ENCODE assay signal across 7 mouse cellular contexts in the genomic region with DNA sequence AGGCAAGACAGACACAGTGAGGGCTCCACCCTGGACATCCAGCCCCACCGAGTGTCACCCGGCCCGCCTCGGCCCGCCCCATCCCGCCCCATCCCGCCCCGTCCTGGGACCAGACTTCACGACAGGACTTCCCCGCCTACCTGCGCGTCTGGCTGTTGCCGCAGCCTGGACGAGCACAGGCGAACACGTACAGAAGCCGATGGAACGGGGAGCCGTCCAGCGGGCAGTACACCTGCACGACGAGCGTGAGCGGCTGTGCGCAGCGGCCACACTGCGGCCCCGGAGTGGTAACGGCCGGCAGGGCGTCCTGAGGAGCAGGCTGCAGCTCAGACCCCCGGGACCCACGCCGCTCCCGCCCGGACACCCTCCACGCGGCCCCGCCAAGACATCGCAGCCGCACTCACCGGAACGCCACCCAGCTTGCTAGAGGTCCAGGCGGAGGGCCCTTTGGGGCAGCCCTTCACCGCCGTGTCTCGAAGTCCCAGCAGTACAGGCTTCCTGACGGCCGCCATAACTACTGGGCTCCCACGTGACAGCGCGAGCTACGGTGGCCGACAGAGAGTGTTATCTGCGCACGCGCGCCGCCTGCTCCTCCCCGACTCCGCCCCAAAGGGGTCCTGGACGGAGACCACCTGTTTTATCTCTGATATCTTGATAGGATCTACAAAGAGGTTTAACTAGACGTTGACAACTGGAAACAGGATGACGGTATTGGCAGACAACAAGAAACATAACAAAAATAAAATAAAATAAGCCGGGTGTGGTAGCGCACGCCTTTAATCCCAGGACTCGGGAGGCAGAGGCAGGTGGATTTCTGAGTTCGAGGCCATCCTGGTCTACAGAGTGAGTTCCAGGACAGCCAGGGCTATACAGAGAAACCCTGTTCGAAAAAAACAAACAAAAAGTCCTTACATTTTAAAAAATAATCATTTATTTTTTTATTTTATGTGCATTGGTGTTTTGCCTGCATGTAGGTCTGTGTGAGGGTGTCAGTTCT. TPM values are rescaled to one million over a fixed set of nuclear protein-coding genes. Genes with fewer than 3 reads are reported as not detected.
DNase-seq lines count a peak whose midpoint lies in the region; ATAC-seq and TF ChIP-seq lines count a peak whose summit lies in the region.

A gene (minus strand): TSS at position 530 of the 997 bp plus-strand sequence.

- TF ChIP-seq CTCF in kidney, adult 2 months (conservative IDR thresholded peaks at IDR 0.05; ENCODE audit: insufficient read depth, insufficient read length, low read depth, low read length): no peak
- TF ChIP-seq CTCF in spleen, adult 2 months (IDR thresholded peaks at IDR 0.05; ENCODE audit: extremely low read depth, insufficient read depth, insufficient read length, insufficient replicate concordance): no peak

- H3K27me3 ChIP-seq in embryonic facial prominence, embryonic 12.5 days: no peaks in the 10 kb centered on the region
- no peaks in the 10 kb centered on the region for H3K27me3 ChIP-seq in kidney, adult 2 months (replicated peaks; ENCODE audit: control insufficient read depth, insufficient read depth, low read length)
- no peaks in the 10 kb centered on the region for H3K27me3 ChIP-seq in limb, embryonic 12.5 days
- H3K27me3 ChIP-seq in midbrain, embryonic 15.5 days (replicated peaks): no peaks in the 10 kb centered on the region
- no peaks in the 10 kb centered on the region for H3K27me3 ChIP-seq in spleen, adult 2 months (ENCODE audit: control insufficient read depth, insufficient read depth, low read length)

- H3K4me2 ChIP-seq in embryonic facial prominence, embryonic 12.5 days (replicated peaks): peak within 1 kb of the TSS; percentile 90
- peak within 1 kb of the TSS; percentile 82 for H3K4me2 ChIP-seq in limb, embryonic 12.5 days
- peak within 1 kb of the TSS; percentile 87 for H3K4me2 ChIP-seq in midbrain, embryonic 15.5 days

- 3% methylated on average over 70 of the region's 70 CpGs for WGBS in embryonic facial prominence, embryonic 12.5 days
- 2% methylated on average over 70 of the region's 70 CpGs for WGBS in kidney, adult 2 months
- 3% methylated on average over 69 of the region's 70 CpGs for WGBS in limb, embryonic 12.5 days
- WGBS in midbrain, embryonic 15.5 days: 4% methylated on average over 70 of the region's 70 CpGs
- WGBS in spleen, adult 2 months: 2% methylated on average over 70 of the region's 70 CpGs

- H3K9me3 ChIP-seq in embryonic facial prominence, embryonic 12.5 days: no peaks in the 10 kb centered on the region
- no peaks in the 10 kb centered on the region for H3K9me3 ChIP-seq in limb, embryonic 12.5 days
- H3K9me3 ChIP-seq in midbrain, embryonic 15.5 days: no peaks in the 10 kb centered on the region

- peak; percentile 83 for ATAC-seq in embryonic facial prominence, embryonic 12.5 days (ENCODE audit: insufficient number of reproducible peaks, insufficient read depth, low FRiP score, low TSS enrichment)
- ATAC-seq in limb, embryonic 12.5 days (ENCODE audit: insufficient number of reproducible peaks, insufficient read depth, low FRiP score, low TSS enrichment, low read depth): peak; percentile 89
- peak; percentile 96 for ATAC-seq in midbrain, embryonic 15.5 days (replicated peaks)

- peak; percentile 22 for TF ChIP-seq POLR2A in kidney, adult 2 months (IDR thresholded peaks at IDR 0.05; ENCODE audit: low read depth, low read length)
- 0 out of 2 replicates have a peak, but pooled peaks have one; percentile 49 for TF ChIP-seq POLR2A in spleen, adult 2 months (IDR thresholded peaks at IDR 0.05; ENCODE audit: low read depth, low read length)

- peaks cover 7% of the 10 kb centered on the region; the same call in 1 of the 2 replicates for H3K4me1 ChIP-seq in embryonic facial prominence, embryonic 12.5 days
- peaks cover 5% of the 10 kb centered on the region; the same call in 1 of the 2 replicates for H3K4me1 ChIP-seq in kidney, adult 2 months (ENCODE audit: control insufficient read depth, insufficient read depth, low read length)
- peaks cover 7% of the 10 kb centered on the region; the same call in 1 of the 2 replicates for H3K4me1 ChIP-seq in limb, embryonic 12.5 days (replicated peaks)
- H3K4me1 ChIP-seq in midbrain, embryonic 15.5 days: peaks cover 14% of the 10 kb centered on the region
- H3K4me1 ChIP-seq in spleen, adult 2 months (ENCODE audit: control insufficient read depth, insufficient read depth, insufficient read length): no peaks in the 10 kb centered on the region

- H3K9ac ChIP-seq in embryonic facial prominence, embryonic 12.5 days: peak within 1 kb of the TSS; percentile 89
- peak within 1 kb of the TSS; percentile 89 for H3K9ac ChIP-seq in limb, embryonic 12.5 days (replicated peaks)
- H3K9ac ChIP-seq in midbrain, embryonic 15.5 days: peak within 1 kb of the TSS; percentile 89

- peak within 1 kb of the TSS; percentile 96 for H3K4me3 ChIP-seq in embryonic facial prominence, embryonic 12.5 days
- H3K4me3 ChIP-seq in kidney, adult 2 months (ENCODE audit: insufficient read depth, low read depth, low read length): peak within 1 kb of the TSS; percentile 89
- H3K4me3 ChIP-seq in limb, embryonic 12.5 days (replicated peaks): peak within 1 kb of the TSS; percentile 97
- peak within 1 kb of the TSS; percentile 69 for H3K4me3 ChIP-seq in midbrain, embryonic 15.5 days
- H3K4me3 ChIP-seq in spleen, adult 2 months (ENCODE audit: extremely low read depth, insufficient read depth, insufficient read length): peak within 1 kb of the TSS; percentile 92

- peak within 1 kb of the TSS; percentile 60; the same call in 1 of the 2 replicates for H3K27ac ChIP-seq in embryonic facial prominence, embryonic 12.5 days
- peak within 1 kb of the TSS; percentile 66 for H3K27ac ChIP-seq in kidney, adult 2 months (ENCODE audit: insufficient read depth, low read depth, low read length)
- peak within 1 kb of the TSS; percentile 64; the same call in 1 of the 2 replicates for H3K27ac ChIP-seq in limb, embryonic 12.5 days
- peak within 1 kb of the TSS; percentile 71 for H3K27ac ChIP-seq in midbrain, embryonic 15.5 days
- peak within 1 kb of the TSS; percentile 81 for H3K27ac ChIP-seq in spleen, adult 2 months (ENCODE audit: insufficient read depth, low read length)

- peaks cover 25% of the 10 kb centered on the region for H3K36me3 ChIP-seq in embryonic facial prominence, embryonic 12.5 days
- no peaks in the 10 kb centered on the region for H3K36me3 ChIP-seq in kidney, adult 2 months (ENCODE audit: control insufficient read depth, insufficient read depth, low read length)
- peaks cover 35% of the 10 kb centered on the region for H3K36me3 ChIP-seq in limb, embryonic 12.5 days
- peaks cover 22% of the 10 kb centered on the region for H3K36me3 ChIP-seq in midbrain, embryonic 15.5 days (replicated peaks)
- H3K36me3 ChIP-seq in spleen, adult 2 months (ENCODE audit: control insufficient read depth, insufficient read depth, low read length): peaks cover 6% of the 10 kb centered on the region; the same call in 1 of the 2 replicates

- peak; percentile 95 for DNase-seq in adrenal gland, postnatal 25 days
- peak; percentile 93 to 95 for DNase-seq in heart, adult 18-20 months
- DNase-seq in kidney, adult 2 months: peak; percentile 93
- peak; percentile 70 to 91 for DNase-seq in spleen, adult 2 months (ENCODE audit: low read depth in 1 of 2, low spot score in 2 of 2)

RNA-seq across cellular contexts. Expression of the gene that starts here (rescaled TPM):
- total RNA-seq in adrenal gland, postnatal 25 days (2021): 25.3 and 25.4 TPM in 2 replicates
- polyA plus RNA-seq in embryonic facial prominence, embryonic 12.5 days (2016; fragmentation: Nextera tagmentation; extraction: Ambion mirVana): 67.1 and 69.9 TPM in 2 replicates
- 10 to 100 TPM; 18.7 to 23.5 TPM for total RNA-seq in heart, adult 18-20 months (2021)
- polyA plus RNA-seq in kidney, adult 2 months (2012; rRNA removed): 22.8 and 25.1 TPM in 2 replicates
- 72.2 and 75.0 TPM in 2 replicates for polyA plus RNA-seq in limb, embryonic 12.5 days (2016; fragmentation: Nextera tagmentation; extraction: Ambion mirVana)
- polyA plus RNA-seq in midbrain, embryonic 15.5 days (2015; fragmentation: Nextera tagmentation; extraction: Ambion mirVana): 80.2 and 86.5 TPM in 2 replicates
- polyA plus RNA-seq in spleen, adult 2 months (2012; rRNA removed): 20.2 and 25.7 TPM in 2 replicates

Comparison
In these comparisons a context has a peak if more than half of its experiments do, and no peak if none do; other contexts are left out.
1. Peak in every context shown above with its lines: DNase-seq, ATAC-seq, H3K4me3 ChIP-seq and H3K27ac ChIP-seq.